Mouse (Mus musculus): ENCODE results near the gene Krt31. TPM values are rescaled to one million over a fixed set of nuclear protein-coding genes. Genes with fewer than 3 reads are reported as not detected.

The Krt31 gene
- polyA plus RNA-seq, 1 experiment from 2014 or later: 0.81 TPM

DNA sequence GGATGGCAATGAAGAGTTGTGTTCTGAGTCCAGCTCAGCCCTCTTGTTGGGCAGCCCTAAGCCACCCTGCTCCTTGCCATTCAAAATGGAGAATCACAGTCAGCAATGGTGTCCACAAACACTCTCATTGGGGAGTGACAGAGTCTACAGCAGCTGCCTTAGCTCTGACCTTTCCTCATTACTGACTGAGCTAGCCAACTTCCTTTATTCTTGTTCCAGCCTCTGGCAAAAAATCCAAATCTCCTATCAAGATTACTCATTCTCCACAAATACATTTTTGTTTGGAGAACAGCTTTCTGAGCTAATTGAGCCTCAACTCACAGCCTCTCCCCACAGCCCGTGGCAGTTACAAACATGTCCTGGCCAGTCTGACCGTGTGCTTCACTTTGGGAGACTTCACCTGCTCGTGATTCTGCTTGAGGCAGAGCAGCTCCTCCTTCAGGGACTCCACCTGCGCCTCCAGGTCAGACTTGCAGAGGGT, 36.6 kb downstream of the Krt31 start:
- Histone ChIP-seq H3K4me3 (replicated peaks; ENCODE audit: low read length) (no peak overlapping the region), H3K9ac (ENCODE audit: low read length) (no peak overlapping the region), H3K36me3 (ENCODE audit: control insufficient read depth, insufficient read depth, low read length) (no peaks in the 10 kb centered on the region), H3K27me3 (ENCODE audit: control insufficient read depth, insufficient read depth, low read length) (no peaks in the 10 kb centered on the region), H3K4me1 (ENCODE audit: control insufficient read depth, insufficient read depth, low read length) (0 out of 2 replicates have a peak, but pooled peaks cover 3% of the 10 kb centered on the region), H3K27ac (ENCODE audit: low read length) (peak overlapping the region; percentile 63), H3K4me2 (ENCODE audit: low read depth, low read length) (no peak overlapping the region), H3K9me3 (replicated peaks; ENCODE audit: control insufficient read depth, low read length) (no peaks in the 10 kb centered on the region)
- ATAC-seq (ENCODE audit: insufficient read depth, low FRiP score): peak; percentile 72
- WGBS: 49% methylated on average over 4 of the region's 4 CpGs

DNA sequence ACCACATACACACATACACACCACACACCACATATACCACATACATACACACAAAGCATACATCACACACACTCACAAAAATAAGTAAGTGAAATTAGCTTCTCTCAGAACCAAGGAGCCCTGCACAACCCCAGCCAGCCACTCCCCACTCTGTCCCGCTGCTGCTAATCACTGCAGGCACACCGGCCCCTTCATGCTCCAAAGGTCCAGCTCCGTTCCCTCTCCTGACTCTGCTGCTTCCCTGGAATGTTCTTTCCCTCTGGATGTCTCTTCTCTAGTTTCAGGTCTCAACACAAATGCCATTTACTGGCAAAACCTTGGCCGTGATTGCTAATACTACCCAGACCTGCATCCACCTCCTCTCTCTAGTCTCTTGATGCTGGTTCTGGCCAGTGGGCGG, 39.7 kb downstream of the Krt31 start:
- ATAC-seq (ENCODE audit: insufficient read depth, low FRiP score): no peak

DNA sequence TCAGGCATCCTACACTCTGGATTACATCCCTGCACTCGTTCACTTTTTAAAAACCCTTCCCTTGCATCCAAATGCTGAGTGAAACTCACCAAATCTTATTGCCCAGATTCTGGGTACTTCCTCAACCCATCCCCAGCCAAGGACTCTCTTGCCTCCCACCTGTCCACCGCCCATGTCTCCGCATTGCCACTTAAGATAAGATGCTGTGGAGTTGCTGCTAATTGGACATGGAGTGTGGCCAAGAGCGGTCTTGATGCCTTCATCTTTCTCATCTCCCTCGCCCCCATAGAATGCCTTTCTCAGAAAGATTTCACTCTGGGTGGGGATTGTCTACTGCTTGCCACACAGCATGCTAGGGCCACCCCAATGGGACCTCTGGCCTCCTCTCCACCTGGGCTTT, 42.0 kb downstream of the Krt31 start:
- WGBS: 83% methylated on average over 5 of the region's 5 CpGs
- ATAC-seq (ENCODE audit: insufficient read depth, low FRiP score): no peak
- H3K4me3 ChIP-seq (replicated peaks; ENCODE audit: low read length): no peak overlapping the region

More for the DNA sequence above, 39.7 kb downstream of the Krt31 start:
- no peak overlapping the region for H3K4me2 ChIP-seq (ENCODE audit: low read depth, low read length)
- 76% methylated on average over 5 of the region's 5 CpGs for WGBS
- H3K4me1 ChIP-seq (ENCODE audit: control insufficient read depth, insufficient read depth, low read length): 0 out of 2 replicates have a peak, but pooled peaks cover 3% of the 10 kb centered on the region
- no peaks in the 10 kb centered on the region for H3K9me3 ChIP-seq (replicated peaks; ENCODE audit: control insufficient read depth, low read length)
- H3K27me3 ChIP-seq (ENCODE audit: control insufficient read depth, insufficient read depth, low read length): no peaks in the 10 kb centered on the region
- no peaks in the 10 kb centered on the region for H3K36me3 ChIP-seq (ENCODE audit: control insufficient read depth, insufficient read depth, low read length)
- no peak overlapping the region for H3K4me3 ChIP-seq (replicated peaks; ENCODE audit: low read length)
- H3K27ac ChIP-seq (ENCODE audit: low read length): no peak overlapping the region
- H3K9ac ChIP-seq (ENCODE audit: low read length): no peak overlapping the region

DNA sequence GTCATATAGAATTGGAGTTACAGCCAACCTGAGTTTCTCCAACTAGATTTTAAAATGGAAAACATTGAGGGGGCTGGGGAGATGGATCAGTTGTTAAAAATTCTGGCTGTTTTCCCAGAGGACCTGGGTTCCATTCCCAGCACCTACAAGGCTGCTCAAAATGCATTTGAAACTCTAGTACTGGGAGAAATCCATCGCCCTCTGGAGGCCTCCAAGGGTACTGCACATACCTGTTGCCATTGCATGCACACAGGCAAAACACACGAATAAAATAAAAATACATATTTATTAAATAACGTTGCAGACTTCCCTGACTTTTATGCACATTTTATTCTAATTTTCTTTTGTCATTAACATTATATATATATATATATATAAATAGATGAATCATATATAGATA, 43.7 kb downstream of the Krt31 start:
- Histone ChIP-seq H3K4me3 (replicated peaks; ENCODE audit: low read length) (no peak overlapping the region), H3K9ac (ENCODE audit: low read length) (no peak overlapping the region), H3K4me1 (ENCODE audit: control insufficient read depth, insufficient read depth, low read length) (no peaks in the 10 kb centered on the region), H3K9me3 (replicated peaks; ENCODE audit: control insufficient read depth, low read length) (no peaks in the 10 kb centered on the region), H3K4me2 (ENCODE audit: low read depth, low read length) (no peak overlapping the region), H3K27me3 (ENCODE audit: control insufficient read depth, insufficient read depth, low read length) (no peaks in the 10 kb centered on the region), H3K36me3 (ENCODE audit: control insufficient read depth, insufficient read depth, low read length) (no peaks in the 10 kb centered on the region), H3K27ac (ENCODE audit: low read length) (peak overlapping the region; percentile 71)
- 59% methylated on average over 3 of the region's 3 CpGs for WGBS
- ATAC-seq (ENCODE audit: insufficient read depth, low FRiP score): no peak

More for the DNA sequence above, 42.0 kb downstream of the Krt31 start:
- H3K9ac ChIP-seq (ENCODE audit: low read length): no peak overlapping the region
- H3K9me3 ChIP-seq (replicated peaks; ENCODE audit: control insufficient read depth, low read length): no peaks in the 10 kb centered on the region
- H3K27ac ChIP-seq (ENCODE audit: low read length): no peak overlapping the region
- H3K36me3 ChIP-seq (ENCODE audit: control insufficient read depth, insufficient read depth, low read length): no peaks in the 10 kb centered on the region
- no peaks in the 10 kb centered on the region for H3K4me1 ChIP-seq (ENCODE audit: control insufficient read depth, insufficient read depth, low read length)
- no peaks in the 10 kb centered on the region for H3K27me3 ChIP-seq (ENCODE audit: control insufficient read depth, insufficient read depth, low read length)
- no peak overlapping the region for H3K4me2 ChIP-seq (ENCODE audit: low read depth, low read length)

DNA sequence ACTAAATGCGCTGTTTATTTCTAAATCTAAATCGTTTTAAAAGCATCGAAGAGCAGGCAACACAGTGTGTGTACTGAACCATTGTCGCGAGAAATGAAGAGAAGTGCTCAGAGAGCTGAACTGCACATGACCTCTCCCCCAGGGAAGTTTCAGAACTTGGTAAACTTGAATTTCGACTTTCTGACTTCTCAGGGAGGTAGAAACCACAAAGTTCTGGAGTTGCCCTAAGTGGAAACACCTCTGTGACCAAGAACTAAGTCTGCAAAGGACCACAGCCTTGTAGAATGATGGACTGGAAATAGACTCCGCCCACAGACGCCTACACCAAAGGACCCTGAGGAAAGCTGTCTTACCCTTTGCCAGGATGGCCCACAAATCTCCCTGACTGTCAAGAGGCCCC, 44.4 kb downstream of the Krt31 start:
- peak; percentile 56; the same call in 1 of the 2 replicates for ATAC-seq (ENCODE audit: insufficient read depth, low FRiP score)
- Histone ChIP-seq H3K4me1 (ENCODE audit: control insufficient read depth, insufficient read depth, low read length) (no peaks in the 10 kb centered on the region), H3K9ac (ENCODE audit: low read length) (no peak overlapping the region), H3K9me3 (replicated peaks; ENCODE audit: control insufficient read depth, low read length) (no peaks in the 10 kb centered on the region), H3K27me3 (ENCODE audit: control insufficient read depth, insufficient read depth, low read length) (no peaks in the 10 kb centered on the region), H3K4me3 (replicated peaks; ENCODE audit: low read length) (no peak overlapping the region), H3K4me2 (ENCODE audit: low read depth, low read length) (no peak overlapping the region), H3K27ac (ENCODE audit: low read length) (peak overlapping the region; percentile 71), H3K36me3 (ENCODE audit: control insufficient read depth, insufficient read depth, low read length) (no peaks in the 10 kb centered on the region)
- 65% methylated on average over 8 of the region's 8 CpGs for whole genome bisulfite sequencing

DNA sequence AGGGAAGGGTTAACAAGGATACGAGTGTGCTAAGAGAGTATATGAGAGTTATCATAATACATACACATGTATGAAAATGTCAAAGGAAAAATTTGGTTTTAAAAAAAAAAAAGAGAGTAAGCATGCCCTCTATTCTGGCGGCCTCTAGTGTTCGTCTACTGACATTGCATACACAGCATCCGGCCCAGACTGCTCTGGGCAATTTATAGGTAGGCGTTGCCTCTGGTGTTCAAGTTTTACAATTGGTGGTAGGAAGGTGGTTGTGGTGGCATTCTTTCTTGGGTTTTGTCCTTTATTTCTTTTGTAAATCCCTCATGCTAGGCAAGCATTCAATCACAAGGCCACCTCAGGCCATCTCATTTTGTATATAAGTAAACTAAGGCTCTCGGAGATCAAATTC, 45.5 kb downstream of the Krt31 start:
- Histone ChIP-seq H3K36me3 (ENCODE audit: control insufficient read depth, insufficient read depth, low read length) (no peaks in the 10 kb centered on the region), H3K9me3 (replicated peaks; ENCODE audit: control insufficient read depth, low read length) (no peaks in the 10 kb centered on the region), H3K27me3 (ENCODE audit: control insufficient read depth, insufficient read depth, low read length) (no peaks in the 10 kb centered on the region), H3K27ac (ENCODE audit: low read length) (no peak overlapping the region), H3K4me2 (ENCODE audit: low read depth, low read length) (no peak overlapping the region), H3K9ac (ENCODE audit: low read length) (no peak overlapping the region), H3K4me1 (ENCODE audit: control insufficient read depth, insufficient read depth, low read length) (no peaks in the 10 kb centered on the region), H3K4me3 (replicated peaks; ENCODE audit: low read length) (no peak overlapping the region)
- no peak for ATAC-seq (ENCODE audit: insufficient read depth, low FRiP score)
- WGBS: 20% methylated on average over 6 of the region's 6 CpGs

DNA sequence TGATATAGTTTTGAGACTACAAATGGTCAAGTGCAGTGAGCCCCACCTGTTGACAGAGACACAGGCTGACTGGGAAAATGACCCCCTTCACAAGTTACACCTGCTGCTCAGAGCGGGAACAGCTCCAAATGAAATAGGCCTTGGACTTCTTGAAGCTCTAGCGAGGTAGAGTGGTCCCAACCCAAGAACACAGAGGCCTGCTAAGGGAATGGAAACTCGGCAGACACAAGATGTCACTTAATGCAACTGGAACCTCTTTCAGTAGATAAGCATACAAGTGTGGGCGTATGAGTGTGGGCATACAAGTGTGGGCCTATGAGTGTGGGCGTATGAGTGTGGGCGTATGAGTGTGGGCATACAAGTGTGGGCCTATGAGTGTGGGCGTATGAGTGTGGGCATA, 51.3 kb downstream of the Krt31 start:
- no peak for ATAC-seq (ENCODE audit: insufficient read depth, low FRiP score)
- no peak overlapping the region for H3K4me3 ChIP-seq (replicated peaks; ENCODE audit: low read length)
- H3K4me2 ChIP-seq (ENCODE audit: low read depth, low read length): no peak overlapping the region
- H3K4me1 ChIP-seq (ENCODE audit: control insufficient read depth, insufficient read depth, low read length): no peaks in the 10 kb centered on the region
- H3K27ac ChIP-seq (ENCODE audit: low read length): no peak overlapping the region
- H3K9ac ChIP-seq (ENCODE audit: low read length): no peak overlapping the region
- H3K27me3 ChIP-seq (ENCODE audit: control insufficient read depth, insufficient read depth, low read length): peaks cover 4% of the 10 kb centered on the region; the same call in 1 of the 2 replicates
- no peaks in the 10 kb centered on the region for H3K36me3 ChIP-seq (ENCODE audit: control insufficient read depth, insufficient read depth, low read length)
- H3K9me3 ChIP-seq (replicated peaks; ENCODE audit: control insufficient read depth, low read length): no peaks in the 10 kb centered on the region
- 90% methylated on average over 7 of the region's 7 CpGs for WGBS

Other genes with a start within 250 kb of the Krt31 start
- not detected in 2 replicates for gene Gm11554, start 246.1 kb downstream of the Krt31 start, polyA plus RNA-seq (2015; fragmentation: Nextera tagmentation; extraction: Ambion mirVana)
- not detected in 2 replicates for gene Krtap4-13, start 240.7 kb downstream of the Krt31 start, polyA plus RNA-seq (2015; fragmentation: Nextera tagmentation; extraction: Ambion mirVana)
- not detected in 2 replicates for gene Gm11564, start 234.9 kb downstream of the Krt31 start, polyA plus RNA-seq (2015; fragmentation: Nextera tagmentation; extraction: Ambion mirVana)
- gene 2300003K06Rik, start 212.5 kb downstream of the Krt31 start, polyA plus RNA-seq (2015; fragmentation: Nextera tagmentation; extraction: Ambion mirVana): not detected in 2 replicates
- gene Krtap4-16, start 198.9 kb downstream of the Krt31 start, polyA plus RNA-seq (2015; fragmentation: Nextera tagmentation; extraction: Ambion mirVana): not detected in 2 replicates
- not detected in 2 replicates for gene Gm11568, start 192.6 kb downstream of the Krt31 start, polyA plus RNA-seq (2015; fragmentation: Nextera tagmentation; extraction: Ambion mirVana)
- gene Gm11559, start 186.1 kb downstream of the Krt31 start, polyA plus RNA-seq (2015; fragmentation: Nextera tagmentation; extraction: Ambion mirVana): not detected in 2 replicates
- not detected in 2 replicates for gene Krtap9-1, start 177.2 kb downstream of the Krt31 start, polyA plus RNA-seq (2015; fragmentation: Nextera tagmentation; extraction: Ambion mirVana)
- gene Gm11567, start 171.4 kb downstream of the Krt31 start, polyA plus RNA-seq (2015; fragmentation: Nextera tagmentation; extraction: Ambion mirVana): not detected in 2 replicates
- not detected in 2 replicates for gene Krtap31-1, start 142.6 kb downstream of the Krt31 start, polyA plus RNA-seq (2015; fragmentation: Nextera tagmentation; extraction: Ambion mirVana)
- gene Gm11565, start 135.8 kb downstream of the Krt31 start, polyA plus RNA-seq (2015; fragmentation: Nextera tagmentation; extraction: Ambion mirVana): not detected in 2 replicates
- gene Krtap31-2, start 114.3 kb downstream of the Krt31 start, polyA plus RNA-seq (2015; fragmentation: Nextera tagmentation; extraction: Ambion mirVana): not detected in 2 replicates
- not detected in 2 replicates for gene Krtap9-5, start 102.1 kb downstream of the Krt31 start, polyA plus RNA-seq (2015; fragmentation: Nextera tagmentation; extraction: Ambion mirVana)
- gene Krtap29-1, start 71.5 kb downstream of the Krt31 start, polyA plus RNA-seq (2015; fragmentation: Nextera tagmentation; extraction: Ambion mirVana): not detected in 2 replicates
- gene Krtap16-1, start 64.0 kb downstream of the Krt31 start, polyA plus RNA-seq (2015; fragmentation: Nextera tagmentation; extraction: Ambion mirVana): not detected in 2 replicates
- gene Krtap17-1, start 56.6 kb downstream of the Krt31 start, polyA plus RNA-seq (2015; fragmentation: Nextera tagmentation; extraction: Ambion mirVana): not detected in 2 replicates
- 0.23 and 0.34 TPM in 2 replicates for gene Krt33a, start 34.3 kb downstream of the Krt31 start, polyA plus RNA-seq (2015; fragmentation: Nextera tagmentation; extraction: Ambion mirVana)
- 0.30 TPM in 1 of 2 replicates, not detected in the other for gene Krt33b, start 20.7 kb downstream of the Krt31 start, polyA plus RNA-seq (2015; fragmentation: Nextera tagmentation; extraction: Ambion mirVana)
- gene Krt34, start 9.0 kb downstream of the Krt31 start, polyA plus RNA-seq (2015; fragmentation: Nextera tagmentation; extraction: Ambion mirVana): 3.2 and 4.2 TPM in 2 replicates
- gene Krt32, start 37.7 kb upstream of the Krt31 start, polyA plus RNA-seq (2015; fragmentation: Nextera tagmentation; extraction: Ambion mirVana): 0.24 and 0.40 TPM in 2 replicates
- gene Krt35, start 45.7 kb upstream of the Krt31 start, polyA plus RNA-seq (2015; fragmentation: Nextera tagmentation; extraction: Ambion mirVana): 0.76 and 1.5 TPM in 2 replicates
- gene Krt36, start 55.1 kb upstream of the Krt31 start, polyA plus RNA-seq (2015; fragmentation: Nextera tagmentation; extraction: Ambion mirVana): 0.44 and 0.75 TPM in 2 replicates
- gene Krt13, start 71.0 kb upstream of the Krt31 start, polyA plus RNA-seq (2015; fragmentation: Nextera tagmentation; extraction: Ambion mirVana): 1,856 and 2,859 TPM in 2 replicates
- gene Krt15, start 85.4 kb upstream of the Krt31 start, polyA plus RNA-seq (2015; fragmentation: Nextera tagmentation; extraction: Ambion mirVana): 1,477 and 1,759 TPM in 2 replicates
- gene Krt19, start 98.1 kb upstream of the Krt31 start, polyA plus RNA-seq (2015; fragmentation: Nextera tagmentation; extraction: Ambion mirVana): 1,141 and 1,514 TPM in 2 replicates
- not detected in 2 replicates for gene Krt9, start 142.7 kb upstream of the Krt31 start, polyA plus RNA-seq (2015; fragmentation: Nextera tagmentation; extraction: Ambion mirVana)
- 46.4 and 67.1 TPM in 2 replicates for gene Krt14, start 157.0 kb upstream of the Krt31 start, polyA plus RNA-seq (2015; fragmentation: Nextera tagmentation; extraction: Ambion mirVana)
- 1.6 and 2.2 TPM in 2 replicates for gene Krt16, start 198.4 kb upstream of the Krt31 start, polyA plus RNA-seq (2015; fragmentation: Nextera tagmentation; extraction: Ambion mirVana)
- 34.0 and 45.6 TPM in 2 replicates for gene Krt17, start 210.5 kb upstream of the Krt31 start, polyA plus RNA-seq (2015; fragmentation: Nextera tagmentation; extraction: Ambion mirVana)
- gene Krt42, start 219.3 kb upstream of the Krt31 start, polyA plus RNA-seq (2015; fragmentation: Nextera tagmentation; extraction: Ambion mirVana): not detected in 2 replicates